Mouse (Mus musculus) C2C12 (cell line): Measurements from ENCODE around the gene Olfm1. TPM values are rescaled to one million over a fixed set of nuclear protein-coding genes. Genes with fewer than 3 reads are reported as not detected.

ENCODE experiments used
- H3K27me3 ChIP-seq: one replicate; pipeline ENCODE4 v1.6.1; 2011; ENCODE audit not compliant: control insufficient read depth, insufficient read depth, insufficient read length
- H3K36me3 ChIP-seq: one replicate; pipeline ENCODE4 v1.6.1; 2011; ENCODE audit not compliant: control insufficient read depth, insufficient read depth
- H3K4me3 ChIP-seq: one replicate; pipeline ENCODE4 v1.5.1; 2011; ENCODE audit warnings: mild to moderate bottlenecking, control low read depth; ENCODE audit not compliant: poor library complexity, insufficient read depth, severe bottlenecking
- H3K79me2 ChIP-seq: one replicate; pipeline ENCODE4 v1.6.1; 2011; ENCODE audit not compliant: control insufficient read depth, insufficient read depth
- H3K79me3 ChIP-seq: one replicate; pipeline ENCODE4 v1.6.1; 2011; ENCODE audit warnings: low read depth, control low read depth
- H3ac ChIP-seq: one replicate; pipeline ENCODE3; 2011; ENCODE audit warnings: low read depth; ENCODE audit not compliant: control insufficient read depth, insufficient read length
- CEBPB ChIP-seq: IDR thresholded peaks from one replicate; pipeline ENCODE4 v1.6.1; 2011; ENCODE audit warnings: low read depth, mild to moderate bottlenecking, control low read depth, moderate library complexity
- CTCF ChIP-seq: IDR thresholded peaks from one replicate; pipeline ENCODE4 v1.5.1; 2011; ENCODE audit not compliant: control insufficient read depth, insufficient read depth, insufficient read length
- FOSL1 ChIP-seq: IDR thresholded peaks from one replicate; pipeline ENCODE4 v1.8.0; 2011; ENCODE audit warnings: mild to moderate bottlenecking, low read length; ENCODE audit not compliant: poor library complexity, insufficient read depth, severe bottlenecking
- MAX ChIP-seq: IDR thresholded peaks from one replicate; pipeline ENCODE4 v1.6.1; 2011; ENCODE audit warnings: mild to moderate bottlenecking, control low read depth
- MYOD1 ChIP-seq: IDR thresholded peaks from one replicate; pipeline ENCODE4 v1.6.1; 2011; ENCODE audit warnings: low read depth; ENCODE audit not compliant: control insufficient read depth, insufficient read length
- MYOG ChIP-seq: IDR thresholded peaks from one replicate; pipeline ENCODE4 v1.6.1; 2011; ENCODE audit not compliant: control insufficient read depth, insufficient read length; ENCODE audit errors: extremely low read depth
- USF1 ChIP-seq: IDR thresholded peaks from one replicate; pipeline ENCODE4 v1.6.1; 2011; ENCODE audit warnings: low read depth, mild to moderate bottlenecking, control low read depth, moderate library complexity
- long read RNA-seq, 2 experiments: library from polyadenylated mRNA; unstranded; transcript quantifications; one replicate each; pipeline ENCODE4 v2.0.0; 2019 to 2020
- polyA plus RNA-seq: library from polyadenylated mRNA; unstranded; fragments of >200 nt; fragmentation: generic; extraction: Trizol; gene quantifications from one replicate; pipeline ENCODE4 v1.2.1, GENCODE M21; 2012; ENCODE audit warnings: missing spikeins

Olfm1 gene
- polyA plus RNA-seq: 55.2 TPM
- long read RNA-seq, experiment 1, partial matches to known transcripts: 28 of 34 reads
- long read RNA-seq, experiment 1, other reads (novel, unspliced or antisense): 2 of 34 reads
- long read RNA-seq, experiment 2, transcript Olfm1-204 (6 exons, 2,513 nt): major isoform, 5 of 8 reads
- long read RNA-seq, experiment 2, partial matches to known transcripts: 0 of 8 reads
- long read RNA-seq, experiment 2, other reads (novel, unspliced or antisense): 0 of 8 reads

- Histone ChIP-seq H3K36me3 (no peaks in the 10 kb centered on the region), H3K79me3 (no peaks in the 10 kb centered on the region), H3ac (no peak within 1 kb of the TSS), H3K4me3 (no peak within 1 kb of the TSS), H3K27me3 (peaks cover 60% of the 10 kb centered on the region), H3K79me2 (no peaks in the 10 kb centered on the region)
- no peak for TF ChIP-seq CTCF
- no peak for TF ChIP-seq USF1
- TF ChIP-seq MYOD1: no peak
- no peak for TF ChIP-seq FOSL1
- TF ChIP-seq CEBPB: no peak
- no peak for TF ChIP-seq MAX
- no peak for TF ChIP-seq MYOG
These were observed at the start of gene Olfm1 for GRCm38 (mm10) chr2:28192821-28193689. Olfm1 (plus strand) TSS chr2:28192992.

GRCm38 (mm10) chr2:28143417-28144045, 49.3 kb upstream of the Olfm1 start:
- no peak overlapping the region for H3K4me3 ChIP-seq
- no peaks in the 10 kb centered on the region for H3K79me2 ChIP-seq
- H3ac ChIP-seq: no peak overlapping the region
- no peak for TF ChIP-seq USF1
- no peaks in the 10 kb centered on the region for H3K79me3 ChIP-seq
- no peaks in the 10 kb centered on the region for H3K36me3 ChIP-seq
- peaks cover 31% of the 10 kb centered on the region for H3K27me3 ChIP-seq

- H3K4me3 ChIP-seq: no peak overlapping the region
- no peaks in the 10 kb centered on the region for H3K79me3 ChIP-seq
- H3K36me3 ChIP-seq: no peaks in the 10 kb centered on the region
- peaks cover 21% of the 10 kb centered on the region for H3K27me3 ChIP-seq
- H3ac ChIP-seq: no peak overlapping the region
- TF ChIP-seq CTCF: no peak
- TF ChIP-seq MYOG: no peak
- TF ChIP-seq CEBPB: no peak
- no peak for TF ChIP-seq MAX
- TF ChIP-seq USF1: no peak
- TF ChIP-seq FOSL1: no peak
- no peak for TF ChIP-seq MYOD1
- no peaks in the 10 kb centered on the region for H3K79me2 ChIP-seq
These were observed 47.1 kb upstream of the Olfm1 start for GRCm38 (mm10) chr2:28145702-28146101.

GRCm38 (mm10) chr2:28146152-28146551, 46.6 kb upstream of the Olfm1 start:
- H3ac ChIP-seq: no peak overlapping the region
- no peak overlapping the region for H3K4me3 ChIP-seq
- H3K27me3 ChIP-seq: peaks cover 21% of the 10 kb centered on the region
- TF ChIP-seq CEBPB: no peak
- no peak for TF ChIP-seq CTCF
- no peak for TF ChIP-seq USF1
- no peak for TF ChIP-seq MYOG
- TF ChIP-seq MYOD1: no peak
- TF ChIP-seq MAX: no peak
- no peak for TF ChIP-seq FOSL1
- no peaks in the 10 kb centered on the region for H3K36me3 ChIP-seq
- no peaks in the 10 kb centered on the region for H3K79me3 ChIP-seq
- H3K79me2 ChIP-seq: no peaks in the 10 kb centered on the region

GRCm38 (mm10) chr2:28146685-28147084, 46.1 kb upstream of the Olfm1 start:
- no peak for TF ChIP-seq MAX
- TF ChIP-seq CEBPB: no peak
- no peak for TF ChIP-seq MYOD1
- TF ChIP-seq USF1: no peak
- no peak for TF ChIP-seq CTCF
- no peak for TF ChIP-seq MYOG
- TF ChIP-seq FOSL1: no peak
- Histone ChIP-seq H3K36me3 (no peaks in the 10 kb centered on the region), H3K4me3 (no peak overlapping the region), H3K79me3 (no peaks in the 10 kb centered on the region), H3K79me2 (no peaks in the 10 kb centered on the region), H3ac (no peak overlapping the region), H3K27me3 (peaks cover 20% of the 10 kb centered on the region)
